ENCODE assay signal across 23 mouse cellular contexts in genomic region chr15:80019220-80019619, GRCm38 (mm10). TPM values are rescaled to one million over a fixed set of nuclear protein-coding genes. Genes with fewer than 3 reads are reported as not detected.
A peak's percentile ranks its signal among the peaks of the same experiment; 100 is the strongest.
DNase-seq lines count a peak whose midpoint lies in the region; ATAC-seq lines count a peak whose summit lies in the region.
"Had no signal": no experiment of that assay in that cellular context is flagged by ENCODE, and none has a peak within 500 bp of the region (broad histone marks: within the 10 kb centered on the region; RNA-seq: fewer than 3 reads in every experiment).

No protein-coding gene starts in this region.

- H3K27me3 ChIP-seq in lung, embryonic 16.5 days (ENCODE audit: control insufficient read depth, insufficient read depth, low read depth, low read length): peaks cover 18% of the 10 kb centered on the region

- H3K27ac ChIP-seq in lung, embryonic 16.5 days (ENCODE audit: low read length): peak overlapping the region; percentile 50; the same call in 1 of the 2 replicates
- H3K27ac ChIP-seq in brown adipose tissue, adult 24 weeks (replicated peaks; ENCODE audit: low read depth, low read length): peak overlapping the region; percentile 38; the same call in 1 of the 2 replicates
- H3K27ac ChIP-seq: embryonic facial prominence, embryonic 13.5 days; heart, embryonic 15.5 days; limb, embryonic 10.5 days; stomach, embryonic 15.5 days had no signal

- peaks cover 12% of the 10 kb centered on the region for H3K4me1 ChIP-seq in lung, embryonic 16.5 days (replicated peaks; ENCODE audit: control insufficient read depth, insufficient read depth, low read length)
- H3K4me1 ChIP-seq in brown adipose tissue, adult 24 weeks (ENCODE audit: control insufficient read depth, insufficient read depth, insufficient read length, low read length): peaks cover 2% of the 10 kb centered on the region

- H3K9me3 ChIP-seq in lung, embryonic 16.5 days (ENCODE audit: control insufficient read depth, low read length): no peaks in the 10 kb centered on the region
- H3K9me3 ChIP-seq: embryonic facial prominence, embryonic 13.5 days; heart, embryonic 15.5 days; limb, embryonic 10.5 days; stomach, embryonic 15.5 days had no signal

- H3K36me3 ChIP-seq in lung, embryonic 16.5 days (ENCODE audit: control insufficient read depth, insufficient read depth, low read length): no peaks in the 10 kb centered on the region
- H3K36me3 ChIP-seq: embryonic facial prominence, embryonic 13.5 days; heart, embryonic 15.5 days; limb, embryonic 10.5 days; stomach, embryonic 15.5 days had no signal

- no peak overlapping the region for H3K4me3 ChIP-seq in lung, embryonic 16.5 days (ENCODE audit: low read length)
- H3K4me3 ChIP-seq in brown adipose tissue, adult 24 weeks (ENCODE audit: insufficient read depth, low read depth, low read length): no peak overlapping the region
- H3K4me3 ChIP-seq: embryonic facial prominence, embryonic 13.5 days; heart, embryonic 15.5 days; limb, embryonic 10.5 days; myocyte; stomach, embryonic 15.5 days had no signal

- WGBS in lung, embryonic 16.5 days: 63% methylated on average over 7 of the region's 7 CpGs

- no peak overlapping the region for H3K4me2 ChIP-seq in lung, embryonic 16.5 days (ENCODE audit: low read depth, low read length)
- H3K4me2 ChIP-seq: embryonic facial prominence, embryonic 13.5 days; heart, embryonic 15.5 days; stomach, embryonic 15.5 days had no signal

- H3K9ac ChIP-seq in lung, embryonic 16.5 days (ENCODE audit: low read length): no peak overlapping the region
- H3K9ac ChIP-seq: embryonic facial prominence, embryonic 13.5 days; heart, embryonic 15.5 days; liver, postnatal 0 days; stomach, embryonic 15.5 days had no signal

- peak; percentile 22 to 59 for DNase-seq in layer of hippocampus, adult 18-20 months (ENCODE audit: low spot score in 2 of 2)
- DNase-seq in layer of hippocampus, adult 9-10 months (ENCODE audit: low spot score): no peak
- no peak for DNase-seq in lung, postnatal 4 days
- peak; percentile 84 for DNase-seq in brain, adult 2 months (ENCODE audit: low read depth, low spot score)
- DNase-seq in cerebellum, postnatal 14 days: no peak
- DNase-seq in heart, adult 9 months (ENCODE audit: low spot score in 2 of 2): no peak
- DNase-seq: adrenal gland, adult 2 months; cerebellum, adult 9-10 months; heart, adult 18-20 months; kidney, adult 2 months; kidney, postnatal 14 days; liver, postnatal 0 days; midbrain, embryonic 14.5 days; retina, postnatal 1 day had no signal

- no peak for ATAC-seq in lung, embryonic 16.5 days (ENCODE audit: low read depth)
- ATAC-seq: forebrain, embryonic 14.5 days; inflammation-experienced regulatory T-cells, adult 6 months; liver, postnatal 0 days had no signal

RNA-seq across cellular contexts. Expression of gene Pdgfb, which starts 4.4 kb away (rescaled TPM):
- total RNA-seq in layer of hippocampus, adult 18-20 months (2021): 10 to 100 TPM; 28.2 to 30.4 TPM
- 7.2 and 7.7 TPM in 2 replicates for polyA plus RNA-seq in lung, embryonic 16.5 days (2015; fragmentation: Nextera tagmentation; extraction: Ambion mirVana)
- polyA plus RNA-seq in brown adipose tissue, adult 24 weeks (2012; ENCODE audit: insufficient read depth, insufficient read length, missing spikeins): 9.8 and 13.0 TPM in 2 replicates

RNA-seq across cellular contexts. Expression of gene Cbx7, which starts 48.3 kb away (rescaled TPM):
- 10 to 100 TPM; 62.3 to 62.7 TPM for total RNA-seq in layer of hippocampus, adult 18-20 months (2021)
- 3.1 and 4.3 TPM in 2 replicates for polyA plus RNA-seq in lung, embryonic 16.5 days (2015; fragmentation: Nextera tagmentation; extraction: Ambion mirVana)
- 6.8 and 7.1 TPM in 2 replicates for polyA plus RNA-seq in brown adipose tissue, adult 24 weeks (2012; ENCODE audit: insufficient read depth, insufficient read length, missing spikeins)

Comparison
In these comparisons a context has a peak if more than half of its experiments do, and no peak if none do; other contexts are left out.
1. DNase-seq: peak in layer of hippocampus, adult 18-20 months (2 of 2) and brain, adult 2 months (single experiment); none in layer of hippocampus, adult 9-10 months (single experiment), lung, postnatal 4 days (0 of 2), cerebellum, postnatal 14 days (0 of 2) and heart, adult 9 months (0 of 2).